Mouse (Mus musculus) heart, embryonic 11.5 days (tissue): Measurements from ENCODE around the gene Rnf146. TPM values are rescaled to one million over a fixed set of nuclear protein-coding genes. Genes with fewer than 3 reads are reported as not detected.
"Not testable (repeated sequence)": the region's sequence is repeated elsewhere in the genome, so short reads cannot be mapped to it uniquely, and the experiment has no call there.

ENCODE experiments used
- ATAC-seq: fragments of 200-750 bp; cut with Nextera tagmentation; replicated peaks from 2 replicates; pipeline ENCODE4 v1.8.0; 2017; ENCODE audit warnings: moderate library complexity; ENCODE audit not compliant: insufficient number of reproducible peaks, low FRiP score, low TSS enrichment
- H3K27ac ChIP-seq: fragments of 300-500 bp; sonication (generic); 2 replicates; pipeline ENCODE4 v1.5.1; 2014; ENCODE audit warnings: mild to moderate bottlenecking, low read depth, low read length
- H3K27me3 ChIP-seq: fragments of 300-500 bp; sonication (generic); 2 replicates; pipeline ENCODE4 v1.6.1; 2014; ENCODE audit warnings: mild to moderate bottlenecking, low read length, mixed read lengths; ENCODE audit not compliant: control insufficient read depth, insufficient read depth
- H3K36me3 ChIP-seq: fragments of 300-500 bp; sonication (generic); 2 replicates; pipeline ENCODE4 v1.6.1; 2014; ENCODE audit warnings: mild to moderate bottlenecking, low read length, moderate library complexity, mixed read lengths; ENCODE audit not compliant: control insufficient read depth, insufficient read depth
- H3K4me1 ChIP-seq: fragments of 300-500 bp; sonication (generic); 2 replicates; pipeline ENCODE4 v1.6.1; 2014; ENCODE audit warnings: low read length; ENCODE audit not compliant: control insufficient read depth, insufficient read depth
- H3K4me2 ChIP-seq: fragments of 300-500 bp; sonication (generic); 2 replicates; pipeline ENCODE4 v1.6.1; 2014; ENCODE audit warnings: mild to moderate bottlenecking, moderate library complexity
- H3K4me3 ChIP-seq: fragments of 300-500 bp; sonication (generic); 2 replicates; pipeline ENCODE4 v1.5.1; 2014; ENCODE audit warnings: low read depth, low read length
- H3K9ac ChIP-seq: fragments of 300-500 bp; sonication (generic); 2 replicates; pipeline ENCODE4 v1.6.1; 2014; ENCODE audit warnings: mild to moderate bottlenecking, low read depth, low read length, moderate library complexity
- H3K9me3 ChIP-seq: fragments of 300-500 bp; sonication (generic); replicated peaks from 2 replicates; pipeline ENCODE4 v1.6.1; 2016; ENCODE audit warnings: low read length; ENCODE audit not compliant: control insufficient read depth
- WGBS: fragments of 180-500 bp; shearing (Covaris S2); extraction: QIAGEN DNeasy Blood & Tissue Kit; methylation state at CpG from one replicate; pipeline ENCODE4 v1.1.7; 2014; ENCODE audit not compliant: insufficient replicate concordance; 5-methylcytosine and 5-hydroxymethylcytosine counted together
- polyA plus RNA-seq: library from polyadenylated mRNA; unstranded; fragments of >200 nt; fragmentation: Nextera tagmentation; extraction: Ambion mirVana; gene quantifications from 2 replicates; pipeline ENCODE4 v1.2.1, GENCODE M21; 2014

Rnf146 gene
- polyA plus RNA-seq: 25.4 and 44.8 TPM in 2 replicates

DNA sequence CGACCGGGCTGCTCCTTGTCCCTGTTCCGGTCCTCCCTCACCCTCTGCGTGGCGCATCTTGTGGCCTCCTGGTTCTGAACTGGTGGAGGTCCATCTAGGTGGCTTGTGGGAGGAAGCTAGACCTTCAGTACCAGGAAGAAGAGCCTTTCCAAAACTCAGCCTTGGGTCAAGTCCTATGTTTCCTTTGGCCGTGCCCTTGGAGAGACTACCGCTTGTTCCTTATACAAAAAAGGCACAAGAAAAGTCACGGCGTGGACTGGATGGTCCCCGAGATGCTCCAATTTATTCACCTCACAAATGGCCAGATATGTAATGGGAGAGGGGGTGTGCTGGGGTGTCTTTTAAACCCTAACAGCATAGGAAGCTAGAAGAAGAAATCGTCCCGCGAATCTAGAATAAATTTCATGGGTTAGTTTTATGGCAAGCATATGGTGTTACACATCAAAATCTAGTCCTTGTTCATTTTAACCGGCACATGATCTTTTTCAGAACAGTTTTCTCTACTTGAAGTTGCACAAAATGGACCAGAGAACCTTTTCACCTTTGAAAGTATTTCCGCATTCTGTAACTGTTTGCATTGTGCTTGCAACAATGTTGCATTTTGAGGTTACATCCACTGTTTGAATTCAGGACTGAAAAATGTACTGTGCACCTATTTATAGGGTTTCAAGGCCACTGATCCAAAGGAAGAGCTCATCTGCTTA, at the start of gene Rnf146:
Gene Rnf146 (minus strand): TSS at position 246 of the 704 bp plus-strand sequence.
- H3K4me2 ChIP-seq: peak within 1 kb of the TSS; percentile 79
- H3K27me3 ChIP-seq: no peaks in the 10 kb centered on the region
- H3K36me3 ChIP-seq: no peaks in the 10 kb centered on the region
- 9% methylated on average over 15 of the region's 15 CpGs for WGBS
- no peaks in the 10 kb centered on the region for H3K4me1 ChIP-seq
- peak within 1 kb of the TSS; percentile 98 for H3K27ac ChIP-seq
- ATAC-seq: peak; percentile 53
- no peaks in the 10 kb centered on the region for H3K9me3 ChIP-seq
- peak within 1 kb of the TSS; percentile 90 for H3K4me3 ChIP-seq
- H3K9ac ChIP-seq: peak within 1 kb of the TSS; percentile 95

DNA sequence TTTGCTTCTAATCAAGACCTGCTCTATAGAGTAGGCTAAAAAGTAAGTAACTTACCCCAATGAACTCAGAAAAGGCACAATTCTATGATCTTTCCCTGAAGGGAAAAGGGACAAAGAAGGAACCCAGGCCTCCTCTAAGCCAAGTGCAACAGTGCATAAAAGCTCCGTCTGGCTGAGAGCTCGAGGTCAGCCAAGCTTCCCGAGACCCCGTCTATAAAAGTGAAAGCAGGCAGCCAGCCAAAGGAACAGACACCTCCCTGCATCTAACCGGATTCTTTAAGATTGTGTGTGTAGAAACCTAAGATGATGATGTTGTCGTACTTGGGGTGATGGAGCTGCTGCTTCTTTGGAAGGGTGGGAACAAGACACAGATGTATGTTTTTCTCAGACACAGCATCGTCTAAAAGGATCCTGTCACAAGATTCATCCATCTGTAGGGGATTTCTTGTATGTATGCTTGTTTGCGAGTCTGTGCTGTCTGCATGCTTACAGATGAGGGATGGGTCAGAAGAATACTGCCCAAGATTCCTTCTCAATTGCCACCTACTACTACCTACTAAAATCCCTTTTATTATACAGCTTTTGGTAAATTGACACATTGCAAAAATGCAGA, 40.5 kb upstream of the Rnf146 start:
- H3K4me2 ChIP-seq: no peak overlapping the region
- 66% methylated on average over 8 of the region's 8 CpGs for WGBS

GRCm38 (mm10) chr10:29394890-29395289, 32.6 kb upstream of the Rnf146 start:
- WGBS: 54% methylated on average over 2 of the region's 2 CpGs
- not testable (repeated sequence) for H3K36me3 ChIP-seq, H3K4me2 ChIP-seq, H3K4me3 ChIP-seq, ATAC-seq, H3K4me1 ChIP-seq, H3K9ac ChIP-seq, H3K9me3 ChIP-seq, H3K27me3 ChIP-seq, H3K27ac ChIP-seq

More for the DNA sequence above, 40.5 kb upstream of the Rnf146 start:
- Histone ChIP-seq H3K36me3 (no peaks in the 10 kb centered on the region), H3K9ac (no peak overlapping the region), H3K27me3 (no peaks in the 10 kb centered on the region), H3K4me3 (no peak overlapping the region), H3K9me3 (no peaks in the 10 kb centered on the region), H3K4me1 (no peaks in the 10 kb centered on the region), H3K27ac (no peak overlapping the region)
- no peak for ATAC-seq

- Histone ChIP-seq H3K4me3 (no peak overlapping the region), H3K9me3 (no peaks in the 10 kb centered on the region), H3K27ac (no peak overlapping the region), H3K36me3 (no peaks in the 10 kb centered on the region), H3K9ac (no peak overlapping the region), H3K4me2 (no peak overlapping the region), H3K4me1 (no peaks in the 10 kb centered on the region), H3K27me3 (no peaks in the 10 kb centered on the region)
- 66% methylated on average over 2 of the region's 2 CpGs for WGBS
- ATAC-seq: no peak
Measured at GRCm38 (mm10) chr10:29381558-29381957, 19.3 kb upstream of the Rnf146 start.

DNA sequence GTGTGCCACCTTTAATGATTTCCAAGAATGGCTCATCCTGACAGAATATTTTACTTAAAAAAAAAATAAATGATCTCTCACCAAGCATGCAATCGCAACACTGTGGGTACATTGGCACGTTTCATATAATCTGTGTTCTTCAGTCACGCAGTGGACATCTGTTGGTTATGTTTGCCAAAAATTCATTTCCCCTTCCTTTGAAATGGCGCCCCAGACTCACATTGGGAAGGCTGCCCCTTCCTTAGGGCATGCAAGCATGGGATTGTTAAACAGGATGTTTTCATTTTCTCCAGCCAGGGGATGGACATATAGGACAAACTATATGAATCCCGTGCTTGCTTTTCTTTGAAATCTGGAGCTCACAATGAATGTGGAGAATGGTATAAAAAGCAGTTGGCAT, 11.8 kb upstream of the Rnf146 start:
- Histone ChIP-seq H3K4me3 (no peak overlapping the region), H3K9ac (no peak overlapping the region), H3K4me2 (no peak overlapping the region), H3K9me3 (no peaks in the 10 kb centered on the region), H3K4me1 (no peaks in the 10 kb centered on the region), H3K27ac (no peak overlapping the region), H3K27me3 (no peaks in the 10 kb centered on the region), H3K36me3 (no peaks in the 10 kb centered on the region)
- ATAC-seq: no peak
- WGBS: 87% methylated on average over 5 of the region's 5 CpGs

DNA sequence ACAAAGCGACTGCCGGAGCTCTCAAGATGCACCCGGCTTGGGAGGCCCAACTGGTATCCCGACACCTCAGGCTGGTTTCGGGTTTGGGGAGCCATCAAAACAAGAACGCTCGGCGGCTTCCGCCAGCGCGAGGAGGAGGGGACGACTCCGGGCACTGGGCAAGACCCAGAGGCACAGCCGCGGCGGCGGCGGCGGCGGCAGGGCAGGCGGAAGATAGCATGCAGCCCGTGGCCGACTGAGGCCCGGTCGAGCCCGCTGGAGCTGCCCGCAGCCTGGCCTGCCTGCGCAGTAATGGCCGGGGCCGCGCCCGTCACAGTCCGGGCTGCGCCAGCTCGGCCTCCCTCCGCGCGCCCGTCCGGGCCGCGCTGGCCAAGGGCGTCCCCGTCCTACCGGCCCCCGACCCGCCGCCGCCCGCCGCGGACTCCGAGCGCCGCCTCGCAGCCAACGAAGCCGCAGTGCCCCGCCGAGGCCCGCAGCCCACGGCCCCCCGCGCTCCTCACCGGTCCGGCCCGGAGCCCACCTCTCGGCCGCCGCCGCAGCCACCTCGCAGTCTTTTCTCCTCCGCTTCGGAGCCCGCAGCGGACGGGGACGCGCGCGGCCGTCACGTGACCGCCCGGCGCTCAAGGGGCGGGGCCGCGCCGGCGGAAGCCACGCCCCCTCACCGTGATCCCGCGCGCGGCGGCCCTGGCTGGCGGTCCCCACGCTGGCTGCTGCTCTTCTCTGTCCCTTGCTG, 612 bp downstream of the Rnf146 start:
- Histone ChIP-seq H3K36me3 (no peaks in the 10 kb centered on the region), H3K4me2 (peak overlapping the region; percentile 79), H3K9me3 (no peaks in the 10 kb centered on the region), H3K9ac (peak overlapping the region; percentile 95), H3K27ac (peak overlapping the region; percentile 98), H3K27me3 (no peaks in the 10 kb centered on the region), H3K4me1 (0 out of 2 replicates have a peak, but pooled peaks cover 2% of the 10 kb centered on the region), H3K4me3 (peak overlapping the region; percentile 90)
- under 1% methylated on average over 55 of the region's 100 CpGs for WGBS
- ATAC-seq: peak; percentile 97

- no peaks in the 10 kb centered on the region for H3K27me3 ChIP-seq
- peak overlapping the region; percentile 90 for H3K4me3 ChIP-seq
- no peak for ATAC-seq
- 4% methylated on average over 6 of the region's 6 CpGs for WGBS
- H3K36me3 ChIP-seq: no peaks in the 10 kb centered on the region
- peak overlapping the region; percentile 95 for H3K9ac ChIP-seq
- peak overlapping the region; percentile 79 for H3K4me2 ChIP-seq
- H3K4me1 ChIP-seq: 0 out of 2 replicates have a peak, but pooled peaks cover 4% of the 10 kb centered on the region
- no peaks in the 10 kb centered on the region for H3K9me3 ChIP-seq
- peak overlapping the region; percentile 98 for H3K27ac ChIP-seq
Measured at GRCm38 (mm10) chr10:29361095-29361463, 1.2 kb downstream of the Rnf146 start.

GRCm38 (mm10) chr10:29354183-29354582, 8.1 kb downstream of the Rnf146 start:
- no peak overlapping the region for H3K27ac ChIP-seq
- H3K36me3 ChIP-seq: no peaks in the 10 kb centered on the region
- H3K4me3 ChIP-seq: no peak overlapping the region
- H3K9me3 ChIP-seq: no peaks in the 10 kb centered on the region
- 0 out of 2 replicates have a peak, but pooled peaks cover 4% of the 10 kb centered on the region for H3K4me1 ChIP-seq
- WGBS: 78% methylated on average over 7 of the region's 7 CpGs
- H3K9ac ChIP-seq: no peak overlapping the region
- no peaks in the 10 kb centered on the region for H3K27me3 ChIP-seq
- no peak overlapping the region for H3K4me2 ChIP-seq
- no peak for ATAC-seq
